Mouse (Mus musculus): ENCODE results near the gene Abcd4. TPM values are rescaled to one million over a fixed set of nuclear protein-coding genes. Genes with fewer than 3 reads are reported as not detected.

Gene Abcd4
- 9.5 and 30.6 TPM in 2 replicates for polyA plus RNA-seq (2012; rRNA removed)

DNA sequence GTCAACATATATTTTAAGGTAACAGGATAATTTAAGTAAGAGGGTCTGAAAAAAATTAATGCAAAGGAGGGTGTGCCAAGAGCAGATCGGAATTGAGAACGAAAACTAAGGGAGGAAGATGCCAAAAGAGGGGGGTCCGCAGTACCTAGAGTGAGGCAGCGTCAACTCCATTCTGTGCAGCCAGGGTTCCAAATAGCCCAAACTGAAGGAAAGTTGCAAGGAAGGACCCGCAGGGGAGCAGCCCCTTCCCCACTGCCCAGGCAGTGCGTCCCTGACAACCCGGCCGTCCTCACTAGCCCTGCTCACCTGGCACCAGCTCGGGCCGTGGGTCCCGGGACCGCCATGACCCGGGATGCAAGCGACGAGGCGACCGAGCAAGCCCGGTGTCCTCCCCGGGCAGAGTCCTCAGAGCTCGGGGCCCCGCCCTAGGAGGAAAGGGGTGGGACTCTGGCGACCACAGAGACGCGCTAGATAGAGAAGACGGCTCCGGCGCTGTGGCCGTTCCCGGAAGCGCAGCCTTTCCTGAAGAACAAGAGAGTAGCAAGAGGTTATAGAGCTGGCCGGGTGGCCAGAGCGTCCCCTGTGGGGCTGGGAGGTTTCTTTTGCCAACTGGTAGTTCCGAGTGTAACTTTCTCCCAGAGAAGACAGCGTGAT lies at the start of gene Abcd4:
TSS of gene Abcd4 (minus strand) at position 437 of the 654 bp plus-strand sequence.
- under 1% methylated on average over 34 of the region's 34 CpGs for WGBS
- Histone ChIP-seq H3K27ac (ENCODE audit: insufficient read depth, low read depth, low read length) (peak within 1 kb of the TSS; percentile 0; the same call in 1 of the 2 replicates), H3K36me3 (ENCODE audit: control insufficient read depth, insufficient read depth, low read length) (peaks cover 1% of the 10 kb centered on the region; the same call in 1 of the 2 replicates), H3K4me3 (ENCODE audit: low read depth, low read length) (peak within 1 kb of the TSS; percentile 68), H3K27me3 (ENCODE audit: control insufficient read depth, insufficient read depth, low read length) (no peaks in the 10 kb centered on the region), H3K4me1 (ENCODE audit: control insufficient read depth, insufficient read depth, insufficient read length, low read length) (peaks cover 12% of the 10 kb centered on the region; the same call in 1 of the 2 replicates)
- peak; percentile 90 for TF ChIP-seq POLR2A (IDR thresholded peaks at IDR 0.05; ENCODE audit: low read depth, low read length)
- peak; percentile 52 for TF ChIP-seq CTCF (IDR thresholded peaks at IDR 0.05; ENCODE audit: extremely low read depth, insufficient read length, insufficient replicate concordance, low read depth, low read length)

DNA sequence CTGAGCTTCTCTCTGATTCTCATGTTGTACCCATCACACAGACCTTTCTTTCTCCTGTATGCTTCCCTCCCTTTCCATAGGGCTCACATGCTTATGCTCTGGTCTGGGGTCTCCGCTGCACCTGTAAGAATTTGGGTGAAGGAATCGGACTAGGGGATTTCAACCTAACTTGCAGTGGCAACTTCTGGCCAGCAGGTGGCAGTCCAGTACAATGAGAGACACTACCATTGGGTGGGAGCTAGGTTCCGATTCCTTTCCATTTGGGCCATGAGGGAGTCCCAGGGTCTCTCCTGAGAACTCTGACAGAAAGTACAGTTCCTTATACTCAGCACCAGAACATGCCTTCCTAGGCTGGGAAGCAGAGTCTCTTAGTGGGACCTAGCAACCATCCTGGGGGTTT lies 36.7 kb upstream of the Abcd4 start:
- H3K27ac ChIP-seq (ENCODE audit: insufficient read depth, low read depth, low read length) = no peak overlapping the region
- TF ChIP-seq CTCF (IDR thresholded peaks at IDR 0.05; ENCODE audit: extremely low read depth, insufficient read length, insufficient replicate concordance, low read depth, low read length) = peak; percentile 98
- no peak for TF ChIP-seq POLR2A (IDR thresholded peaks at IDR 0.05; ENCODE audit: low read depth, low read length)
- 12% methylated on average over 3 of the region's 3 CpGs for WGBS
- H3K4me3 ChIP-seq (ENCODE audit: low read depth, low read length) = no peak overlapping the region
- no peaks in the 10 kb centered on the region for H3K27me3 ChIP-seq (ENCODE audit: control insufficient read depth, insufficient read depth, low read length)
- no peaks in the 10 kb centered on the region for H3K36me3 ChIP-seq (ENCODE audit: control insufficient read depth, insufficient read depth, low read length)
- H3K4me1 ChIP-seq (ENCODE audit: control insufficient read depth, insufficient read depth, insufficient read length, low read length) = no peaks in the 10 kb centered on the region

DNA sequence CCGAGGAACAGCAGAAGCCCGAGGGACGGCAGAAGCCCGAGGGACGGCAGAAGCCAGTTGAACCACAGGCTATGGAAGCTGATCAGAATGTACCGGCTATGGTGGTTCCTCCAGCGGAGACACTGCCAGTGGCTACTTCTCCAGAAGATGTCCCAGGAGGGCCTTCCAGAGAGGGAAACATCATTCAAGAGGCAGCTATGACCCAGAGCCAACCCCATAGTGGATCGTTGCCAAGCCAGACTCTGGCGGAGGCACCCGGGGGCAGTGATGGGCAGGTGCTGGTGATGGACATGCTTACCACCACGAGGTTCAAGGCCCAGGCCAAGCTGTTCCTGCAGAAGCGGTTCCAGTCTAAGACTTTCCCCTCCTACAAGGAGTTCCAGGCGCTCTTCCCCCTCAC lies 33.0 kb upstream of the Abcd4 start:
- Histone ChIP-seq H3K36me3 (ENCODE audit: control insufficient read depth, insufficient read depth, low read length) (no peaks in the 10 kb centered on the region), H3K27ac (ENCODE audit: insufficient read depth, low read depth, low read length) (no peak overlapping the region), H3K27me3 (ENCODE audit: control insufficient read depth, insufficient read depth, low read length) (no peaks in the 10 kb centered on the region), H3K4me3 (ENCODE audit: low read depth, low read length) (no peak overlapping the region), H3K4me1 (ENCODE audit: control insufficient read depth, insufficient read depth, insufficient read length, low read length) (no peaks in the 10 kb centered on the region)
- TF ChIP-seq CTCF (IDR thresholded peaks at IDR 0.05; ENCODE audit: extremely low read depth, insufficient read length, insufficient replicate concordance, low read depth, low read length) (no peak), POLR2A (IDR thresholded peaks at IDR 0.05; ENCODE audit: low read depth, low read length) (no peak)
- 81% methylated on average over 13 of the region's 13 CpGs for WGBS

GRCm38 (mm10) chr12:84640654-84641053 lies 23.4 kb upstream of the Abcd4 start, which contains the start of gene Vrtn:
Vrtn (plus strand) TSS chr12:84641019.
- no peak within 1 kb of the TSS for H3K4me3 ChIP-seq (ENCODE audit: low read depth, low read length)
- TF ChIP-seq CTCF (IDR thresholded peaks at IDR 0.05; ENCODE audit: extremely low read depth, insufficient read length, insufficient replicate concordance, low read depth, low read length) = no peak
- TF ChIP-seq POLR2A (IDR thresholded peaks at IDR 0.05; ENCODE audit: low read depth, low read length) = no peak
- no peaks in the 10 kb centered on the region for H3K4me1 ChIP-seq (ENCODE audit: control insufficient read depth, insufficient read depth, insufficient read length, low read length)
- WGBS = 17% methylated on average over 9 of the region's 9 CpGs
- H3K27ac ChIP-seq (ENCODE audit: insufficient read depth, low read depth, low read length) = no peak within 1 kb of the TSS
- H3K27me3 ChIP-seq (ENCODE audit: control insufficient read depth, insufficient read depth, low read length) = peaks cover 37% of the 10 kb centered on the region
- no peaks in the 10 kb centered on the region for H3K36me3 ChIP-seq (ENCODE audit: control insufficient read depth, insufficient read depth, low read length)

DNA sequence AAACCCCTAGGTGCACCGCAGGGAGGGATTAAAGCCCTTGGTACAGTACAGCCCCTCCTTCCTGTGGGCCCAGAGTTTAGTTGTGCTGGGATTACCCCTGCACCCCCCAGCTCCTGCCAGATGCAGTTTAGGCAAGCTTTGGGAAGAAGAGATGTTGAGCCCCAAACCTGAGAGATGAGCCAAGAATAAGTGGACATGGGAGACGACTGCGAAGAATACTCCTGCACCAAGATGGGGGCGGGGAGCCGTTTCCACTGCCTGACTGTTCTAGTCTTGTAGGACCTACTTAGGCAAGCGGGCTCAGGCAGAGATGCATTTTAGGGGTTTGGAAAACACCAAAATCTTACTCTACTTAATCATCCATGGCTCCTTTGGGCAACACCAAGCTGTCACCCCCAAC lies 23.0 kb upstream of the Abcd4 start:
- no peaks in the 10 kb centered on the region for H3K4me1 ChIP-seq (ENCODE audit: control insufficient read depth, insufficient read depth, insufficient read length, low read length)
- H3K4me3 ChIP-seq (ENCODE audit: low read depth, low read length) = no peak overlapping the region
- H3K27ac ChIP-seq (ENCODE audit: insufficient read depth, low read depth, low read length) = no peak overlapping the region
- TF ChIP-seq POLR2A (IDR thresholded peaks at IDR 0.05; ENCODE audit: low read depth, low read length) = no peak
- no peak for TF ChIP-seq CTCF (IDR thresholded peaks at IDR 0.05; ENCODE audit: extremely low read depth, insufficient read length, insufficient replicate concordance, low read depth, low read length)
- H3K36me3 ChIP-seq (ENCODE audit: control insufficient read depth, insufficient read depth, low read length) = no peaks in the 10 kb centered on the region
- peaks cover 37% of the 10 kb centered on the region for H3K27me3 ChIP-seq (ENCODE audit: control insufficient read depth, insufficient read depth, low read length)
- WGBS = 22% methylated on average over 6 of the region's 6 CpGs

- no peaks in the 10 kb centered on the region for H3K36me3 ChIP-seq (ENCODE audit: control insufficient read depth, insufficient read depth, low read length)
- TF ChIP-seq POLR2A (IDR thresholded peaks at IDR 0.05; ENCODE audit: low read depth, low read length) = no peak
- no peak for TF ChIP-seq CTCF (IDR thresholded peaks at IDR 0.05; ENCODE audit: extremely low read depth, insufficient read length, insufficient replicate concordance, low read depth, low read length)
- no peak overlapping the region for H3K27ac ChIP-seq (ENCODE audit: insufficient read depth, low read depth, low read length)
- H3K4me1 ChIP-seq (ENCODE audit: control insufficient read depth, insufficient read depth, insufficient read length, low read length) = no peaks in the 10 kb centered on the region
- H3K4me3 ChIP-seq (ENCODE audit: low read depth, low read length) = no peak overlapping the region
- no peaks in the 10 kb centered on the region for H3K27me3 ChIP-seq (ENCODE audit: control insufficient read depth, insufficient read depth, low read length)
- WGBS = 44% methylated on average over 3 of the region's 3 CpGs
These were observed 14.7 kb upstream of the Abcd4 start for GRCm38 (mm10) chr12:84631867-84632266.

GRCm38 (mm10) chr12:84625116-84625515 lies 7.9 kb upstream of the Abcd4 start:
- H3K27me3 ChIP-seq (ENCODE audit: control insufficient read depth, insufficient read depth, low read length) = 0 out of 2 replicates have a peak, but pooled peaks cover 2% of the 10 kb centered on the region
- H3K27ac ChIP-seq (ENCODE audit: insufficient read depth, low read depth, low read length) = no peak overlapping the region
- no peak for TF ChIP-seq CTCF (IDR thresholded peaks at IDR 0.05; ENCODE audit: extremely low read depth, insufficient read length, insufficient replicate concordance, low read depth, low read length)
- TF ChIP-seq POLR2A (IDR thresholded peaks at IDR 0.05; ENCODE audit: low read depth, low read length) = no peak
- H3K4me1 ChIP-seq (ENCODE audit: control insufficient read depth, insufficient read depth, insufficient read length, low read length) = no peaks in the 10 kb centered on the region; the same call in 1 of the 2 replicates
- H3K36me3 ChIP-seq (ENCODE audit: control insufficient read depth, insufficient read depth, low read length) = no peaks in the 10 kb centered on the region
- WGBS = 10% methylated on average over 9 of the region's 9 CpGs
- no peak overlapping the region for H3K4me3 ChIP-seq (ENCODE audit: low read depth, low read length)
